Mouse (Mus musculus) frontal cortex, adult 2 months (tissue): ENCODE measurements around the gene Ppp1r13l. TPM values are rescaled to one million over a fixed set of nuclear protein-coding genes. Genes with fewer than 3 reads are reported as not detected.

Experiments
- DNase-seq, 2 experiments: peaks; one replicate each; pipeline ENCODE4 v3.0.0; 2022; ENCODE audit warnings: low spot score in 1 of 2; ENCODE audit errors: extremely low spot score in 1 of 2
- polyA plus RNA-seq: library from polyadenylated mRNA; depleted of rRNA; stranded (reverse); fragments of >200 nt; gene quantifications from 2 replicates; pipeline ENCODE4 v1.2.3, GENCODE M21; 2012; rRNA removed

The Ppp1r13l gene
- polyA plus RNA-seq = 5.3 and 5.5 TPM in 2 replicates

GRCm38 (mm10) chr7:19359299-19359891 is at the start of gene Ppp1r13l, which contains the start of gene Cd3eap:
Gene Ppp1r13l (plus strand): TSS chr7:19359749.
Gene Cd3eap (minus strand): TSS chr7:19359483.
- DNase-seq = peak; percentile 83 to 91

- DNase-seq = peak; percentile 93 to 97
Measured at GRCm38 (mm10) chr7:19309884-19310641, 49.5 kb upstream of the Ppp1r13l start, which contains the start of gene Fosb. Gene Fosb (minus strand): TSS chr7:19310051.

GRCm38 (mm10) chr7:19311991-19312390 is 47.6 kb upstream of the Ppp1r13l start:
- no peak for DNase-seq

- DNase-seq = no peak
Measured at GRCm38 (mm10) chr7:19314033-19314432, 45.5 kb upstream of the Ppp1r13l start.

GRCm38 (mm10) chr7:19316451-19317161 is 42.9 kb upstream of the Ppp1r13l start:
- DNase-seq = no peak

- DNase-seq = no peak
Measured at GRCm38 (mm10) chr7:19318201-19318600, 41.3 kb upstream of the Ppp1r13l start.

- no peak for DNase-seq
Measured at GRCm38 (mm10) chr7:19318676-19319075, 40.9 kb upstream of the Ppp1r13l start.

- DNase-seq = no peak
Measured at GRCm38 (mm10) chr7:19319458-19319857, 40.1 kb upstream of the Ppp1r13l start.

- DNase-seq = peak; percentile 90 to 95
Measured at GRCm38 (mm10) chr7:19319906-19320305, 39.6 kb upstream of the Ppp1r13l start.

- no peak for DNase-seq
Measured at GRCm38 (mm10) chr7:19320637-19321036, 38.9 kb upstream of the Ppp1r13l start.

GRCm38 (mm10) chr7:19321464-19321863 is 38.1 kb upstream of the Ppp1r13l start:
- DNase-seq = no peak

GRCm38 (mm10) chr7:19322489-19322888 is 37.1 kb upstream of the Ppp1r13l start:
- DNase-seq = no peak

- no peak for DNase-seq
Measured at GRCm38 (mm10) chr7:19324221-19324620, 35.3 kb upstream of the Ppp1r13l start.

- no peak for DNase-seq
Measured at GRCm38 (mm10) chr7:19325262-19326199, 34.0 kb upstream of the Ppp1r13l start.

- DNase-seq = peak in 1 of 2 experiments; percentile 73
Measured at GRCm38 (mm10) chr7:19326359-19326758, 33.2 kb upstream of the Ppp1r13l start.

GRCm38 (mm10) chr7:19327128-19327527 is 32.4 kb upstream of the Ppp1r13l start:
- peak; percentile 85 to 94 for DNase-seq

GRCm38 (mm10) chr7:19327782-19328181 is 31.8 kb upstream of the Ppp1r13l start:
- DNase-seq = no peak

GRCm38 (mm10) chr7:19328425-19328824 is 31.1 kb upstream of the Ppp1r13l start:
- DNase-seq = no peak

GRCm38 (mm10) chr7:19331910-19332309 is 27.6 kb upstream of the Ppp1r13l start:
- DNase-seq = no peak

- peak; percentile 75 to 91 for DNase-seq
Measured at GRCm38 (mm10) chr7:19332709-19333352, 26.7 kb upstream of the Ppp1r13l start.
